Comparison of ENCODE assay signal across 9 mouse cellular contexts in the genomic region with DNA sequence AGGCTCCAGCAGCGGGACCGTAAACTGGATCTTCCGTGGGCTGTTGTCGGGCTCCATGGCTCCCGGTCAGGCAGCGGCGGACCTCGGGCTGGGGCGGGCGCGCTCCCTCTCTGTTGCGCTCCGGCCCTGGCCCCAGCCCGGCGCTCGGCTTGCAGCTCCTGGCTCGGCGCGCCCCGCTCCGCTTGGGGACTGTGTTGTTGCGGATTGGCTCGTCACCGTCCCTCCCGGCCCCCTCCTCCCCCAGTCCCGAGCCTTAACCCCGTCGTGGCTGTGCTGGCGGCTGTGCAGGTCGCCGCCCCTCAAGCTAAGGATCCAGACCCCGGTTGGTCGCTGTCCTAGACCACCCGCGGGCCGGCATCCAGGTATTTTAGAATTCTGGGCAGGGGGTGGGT. TPM values are rescaled to one million over a fixed set of nuclear protein-coding genes. Genes with fewer than 3 reads are reported as not detected.
DNase-seq lines count a peak whose midpoint lies in the region; ATAC-seq and TF ChIP-seq lines count a peak whose summit lies in the region.
"Had no signal": no experiment of that assay in that cellular context is flagged by ENCODE, and none has a peak within 500 bp of the region (broad histone marks: within the 10 kb centered on the region; RNA-seq: fewer than 3 reads in every experiment).

A gene (minus strand): TSS at position 182 of the 392 bp plus-strand sequence.

- peak; percentile 38; the same call in 1 of the 2 replicates for TF ChIP-seq POLR2A in olfactory bulb, adult 2 months (IDR thresholded peaks at IDR 0.05; ENCODE audit: insufficient read depth, low read depth, low read length)

- peak within 1 kb of the TSS; percentile 69 for H3K9ac ChIP-seq in embryonic facial prominence, embryonic 14.5 days (ENCODE audit: low read depth, low read length)
- H3K9ac ChIP-seq in heart, embryonic 13.5 days = peak within 1 kb of the TSS; percentile 92
- no peak within 1 kb of the TSS for H3K9ac ChIP-seq in liver, embryonic 14.5 days (replicated peaks)

- no peaks in the 10 kb centered on the region for H3K36me3 ChIP-seq in embryonic facial prominence, embryonic 14.5 days (ENCODE audit: control insufficient read depth, insufficient read depth, low read length)
- no peaks in the 10 kb centered on the region for H3K36me3 ChIP-seq in heart, embryonic 13.5 days
- no peaks in the 10 kb centered on the region for H3K36me3 ChIP-seq in liver, embryonic 14.5 days (replicated peaks; ENCODE audit: control insufficient read depth, insufficient read depth, low read depth)

- peak within 1 kb of the TSS; percentile 64 for H3K4me3 ChIP-seq in embryonic facial prominence, embryonic 14.5 days (ENCODE audit: low read depth, low read length)
- H3K4me3 ChIP-seq in heart, embryonic 13.5 days = peak within 1 kb of the TSS; percentile 84
- H3K4me3 ChIP-seq in liver, embryonic 14.5 days (ENCODE audit: insufficient read depth in 1 of 2, low read depth in 2 of 2, low read length in 2 of 2) = peak within 1 kb of the TSS; percentile 20 to 26; a peak in 3 of 4 replicates
- peak within 1 kb of the TSS; percentile 88 for H3K4me3 ChIP-seq in olfactory bulb, adult 2 months (ENCODE audit: insufficient read depth, low read depth, low read length)

- peaks cover 13% of the 10 kb centered on the region for H3K27me3 ChIP-seq in embryonic facial prominence, embryonic 14.5 days (replicated peaks; ENCODE audit: control insufficient read depth, insufficient read depth, low read length)
- peaks cover 51% of the 10 kb centered on the region for H3K27me3 ChIP-seq in heart, embryonic 13.5 days (replicated peaks)
- peaks cover 25% of the 10 kb centered on the region for H3K27me3 ChIP-seq in liver, embryonic 14.5 days (ENCODE audit: control insufficient read depth, insufficient read depth, low read length)
- H3K27me3 ChIP-seq: CH12.LX had no signal

- TF ChIP-seq CTCF in liver, embryonic 14.5 days (IDR thresholded peaks at IDR 0.05; ENCODE audit: low read depth) = no peak
- TF ChIP-seq CTCF in olfactory bulb, adult 2 months (IDR thresholded peaks at IDR 0.05; ENCODE audit: insufficient read depth, low read depth, low read length) = no peak

- WGBS in embryonic facial prominence, embryonic 14.5 days = 0% methylated on average over 14 of the region's 36 CpGs
- under 1% methylated on average over 36 of the region's 36 CpGs for WGBS in heart, embryonic 13.5 days
- under 1% methylated on average over 32 of the region's 36 CpGs for WGBS in liver, embryonic 14.5 days (ENCODE audit: insufficient replicate concordance)
- WGBS in olfactory bulb, adult 2 months = under 1% methylated on average over 36 of the region's 36 CpGs

- H3K27ac ChIP-seq in embryonic facial prominence, embryonic 14.5 days (replicated peaks; ENCODE audit: low read depth, low read length) = no peak within 1 kb of the TSS
- H3K27ac ChIP-seq in heart, embryonic 13.5 days (replicated peaks) = peak within 1 kb of the TSS; percentile 91
- no peak within 1 kb of the TSS for H3K27ac ChIP-seq in liver, embryonic 14.5 days
- peak within 1 kb of the TSS; percentile 18; the same call in 1 of the 2 replicates for H3K27ac ChIP-seq in olfactory bulb, adult 2 months (ENCODE audit: insufficient read depth, low read depth, low read length)

- H3K4me1 ChIP-seq in embryonic facial prominence, embryonic 14.5 days (ENCODE audit: control insufficient read depth, insufficient read depth, low read length) = peaks cover 4% of the 10 kb centered on the region
- H3K4me1 ChIP-seq in heart, embryonic 13.5 days = peaks cover 34% of the 10 kb centered on the region
- no peaks in the 10 kb centered on the region for H3K4me1 ChIP-seq in liver, embryonic 14.5 days (replicated peaks; ENCODE audit: control insufficient read depth in 2 of 2, insufficient read depth in 2 of 2, low read length in 1 of 2)
- peaks cover 20% of the 10 kb centered on the region for H3K4me1 ChIP-seq in olfactory bulb, adult 2 months (ENCODE audit: control insufficient read depth, insufficient read depth, low read length)

- peak within 1 kb of the TSS; percentile 98 for H3K4me2 ChIP-seq in embryonic facial prominence, embryonic 14.5 days (ENCODE audit: low read depth, low read length)
- H3K4me2 ChIP-seq in heart, embryonic 13.5 days = peak within 1 kb of the TSS; percentile 89
- H3K4me2 ChIP-seq in liver, embryonic 14.5 days (ENCODE audit: low read depth) = peak within 1 kb of the TSS; percentile 45

- peak; percentile 42 for DNase-seq in ovary, postnatal 14 days (ENCODE audit: low spot score)
- DNase-seq in ovary, postnatal 10 days (ENCODE audit: low spot score) = no peak
- peak; percentile 83 for DNase-seq in embryonic facial prominence, embryonic 14.5 days (ENCODE audit: low spot score)
- peak; percentile 76 for DNase-seq in kidney, postnatal 14 days
- DNase-seq in liver, embryonic 14.5 days (ENCODE audit: low read depth in 3 of 3, low spot score in 3 of 3) = no peak
- no peak for DNase-seq in spleen, postnatal 36 days (ENCODE audit: low spot score in 2 of 2)

- no peak for TF ChIP-seq EP300 in liver, embryonic 14.5 days (IDR thresholded peaks at IDR 0.05; ENCODE audit: low read depth)

- peak; percentile 93 for ATAC-seq in embryonic facial prominence, embryonic 14.5 days (ENCODE audit: low read depth)
- ATAC-seq in heart, embryonic 13.5 days (ENCODE audit: extremely low read depth, insufficient number of reproducible peaks, low FRiP score, low TSS enrichment) = peak; percentile 64
- ATAC-seq in liver, embryonic 14.5 days (ENCODE audit: insufficient read depth) = no peak

- no peaks in the 10 kb centered on the region for H3K9me3 ChIP-seq in embryonic facial prominence, embryonic 14.5 days (ENCODE audit: control insufficient read depth, low read length)
- H3K9me3 ChIP-seq in heart, embryonic 13.5 days = no peaks in the 10 kb centered on the region
- no peaks in the 10 kb centered on the region for H3K9me3 ChIP-seq in liver, embryonic 14.5 days (ENCODE audit: control insufficient read depth, low read length)

RNA-seq across cellular contexts. Expression of the gene that starts here (rescaled TPM):
- polyA plus RNA-seq in embryonic facial prominence, embryonic 14.5 days (2014; fragmentation: Nextera tagmentation; extraction: Ambion mirVana) = 16.7 and 18.1 TPM in 2 replicates
- polyA plus RNA-seq in heart, embryonic 13.5 days (2015; fragmentation: Nextera tagmentation; extraction: Ambion mirVana) = 77.8 and 86.8 TPM in 2 replicates
- polyA plus RNA-seq in liver, embryonic 14.5 days (2012; rRNA removed) = 0.09 and 0.24 TPM in 2 replicates
- polyA plus RNA-seq in liver, embryonic 14.5 days (2014; fragmentation: Nextera tagmentation; extraction: Ambion mirVana) = 0.20 TPM in 1 of 2 replicates, not detected in the other
- polyA plus RNA-seq in olfactory bulb, adult 2 months (2012; ENCODE audit: insufficient read depth, insufficient read length, low replicate concordance, missing spikeins) = not detected in 2 replicates

Comparison
In these comparisons a context has a peak if more than half of its experiments do, and no peak if none do; other contexts are left out.
1. RNA of the gene that starts here (polyA plus RNA-seq): 77.8 to 86.8 TPM in heart, embryonic 13.5 days and 16.7 to 18.1 TPM in embryonic facial prominence, embryonic 14.5 days; 0.09 to 0.24 TPM in liver, embryonic 14.5 days and not detected in olfactory bulb, adult 2 months; every median in the first group is over 10 times any median in the second.
2. DNase-seq: peak in ovary, postnatal 14 days (single experiment), embryonic facial prominence, embryonic 14.5 days (single experiment) and kidney, postnatal 14 days (single experiment); none in ovary, postnatal 10 days (single experiment), liver, embryonic 14.5 days (0 of 3) and spleen, postnatal 36 days (0 of 2).
3. H3K27ac ChIP-seq: peak in heart, embryonic 13.5 days (single experiment) and olfactory bulb, adult 2 months (single experiment); none in embryonic facial prominence, embryonic 14.5 days (single experiment) and liver, embryonic 14.5 days (single experiment).
4. H3K4me2 ChIP-seq: peak in every context shown above with its lines; median percentile 98 in embryonic facial prominence, embryonic 14.5 days; 89 in heart, embryonic 13.5 days; 45 in liver, embryonic 14.5 days.
5. H3K4me3 ChIP-seq: peak in every context shown above with its lines; median percentile 88 in olfactory bulb, adult 2 months; 84 in heart, embryonic 13.5 days; 64 in embryonic facial prominence, embryonic 14.5 days; 23 in liver, embryonic 14.5 days.